Comparison of ENCODE assay signal across 2 mouse cellular contexts in the genomic region with DNA sequence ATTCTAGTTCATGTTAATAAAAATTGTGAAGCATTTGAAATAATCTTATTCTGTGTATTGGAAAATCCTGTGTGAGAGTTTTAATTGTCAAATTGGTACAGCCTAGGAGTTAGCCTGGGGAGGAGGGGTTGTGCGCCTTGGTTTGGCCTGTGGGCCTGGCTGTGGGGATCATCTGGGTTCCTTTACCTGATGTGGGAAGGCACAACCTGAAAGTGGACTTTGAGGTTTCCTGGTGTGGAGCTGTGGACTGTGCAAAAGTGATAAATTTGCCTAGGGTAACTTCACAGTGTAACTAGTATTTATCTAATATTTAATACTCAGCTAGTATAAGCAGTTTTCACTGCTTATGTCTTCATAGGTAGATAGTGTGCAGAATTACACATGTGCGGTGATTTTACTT.
A peak's percentile ranks its signal among the peaks of the same experiment; 100 is the strongest.
TF ChIP-seq lines count a peak whose summit lies in the region.

No protein-coding gene starts in this region.

TF ChIP-seq in CH12.LX, 34 proteins besides CTCF, POLR2A, EP300 and RAD21:
- TF ChIP-seq MEF2A (IDR thresholded peaks at IDR 0.05; ENCODE audit: borderline replicate concordance, low read depth, low read length) (0 out of 2 replicates have a peak, but pooled peaks have one; percentile 7), JUND (conservative IDR thresholded peaks at IDR 0.05; ENCODE audit: low read depth, low read length) (no peak), ZC3H11A (IDR thresholded peaks at IDR 0.05; ENCODE audit: low read depth, low read length) (no peak), ZMIZ1 (IDR thresholded peaks at IDR 0.05; ENCODE audit: low read depth, low read length) (no peak), TBP (conservative IDR thresholded peaks at IDR 0.05; ENCODE audit: low read depth, low read length) (no peak)
TF ChIP-seq in CH12.LX: peak in this region for 1.

TF ChIP-seq in myocyte, 11 proteins besides CTCF, POLR2A, EP300 and RAD21:
- TF ChIP-seq TCF12 (IDR thresholded peaks at IDR 0.05; ENCODE audit: insufficient read depth, poor library complexity, severe bottlenecking): no peak
- TF ChIP-seq CEBPB (IDR thresholded peaks at IDR 0.05; ENCODE audit: insufficient read depth, poor library complexity, severe bottlenecking): no peak
- TF ChIP-seq E2F4 (IDR thresholded peaks at IDR 0.05; ENCODE audit: insufficient read depth): no peak
- TF ChIP-seq TCF3 (IDR thresholded peaks at IDR 0.05; ENCODE audit: insufficient read length, low read depth): no peak
- TF ChIP-seq MYOD1 (IDR thresholded peaks at IDR 0.05; ENCODE audit: control insufficient read depth in 1 of 3, insufficient read length in 2 of 3, low read depth in 2 of 3): no peak
- TF ChIP-seq MAX (IDR thresholded peaks at IDR 0.05; ENCODE audit: low read depth): no peak
- no peak for TF ChIP-seq SRF (IDR thresholded peaks at IDR 0.05; ENCODE audit: control insufficient read depth, insufficient read length, low read depth)
- no peak for TF ChIP-seq REST (IDR thresholded peaks at IDR 0.05; ENCODE audit: insufficient read depth, insufficient read length)
- no peak for TF ChIP-seq POLR2AphosphoS2 (IDR thresholded peaks at IDR 0.05; ENCODE audit: insufficient read length, low read depth)
- no peak for TF ChIP-seq USF1 (IDR thresholded peaks at IDR 0.05; ENCODE audit: low read depth)
- no peak for TF ChIP-seq MYOG (IDR thresholded peaks at IDR 0.05; ENCODE audit: control insufficient read depth in 1 of 3, insufficient read depth in 1 of 3, insufficient read length in 2 of 3, low read depth in 2 of 3)
